Mouse (Mus musculus) ES-E14 (cell line): Measurements from ENCODE around the gene Lsm7. TPM values are rescaled to one million over a fixed set of nuclear protein-coding genes. Genes with fewer than 3 reads are reported as not detected.

ENCODE experiments used
- DNase-seq: peaks from one replicate; pipeline ENCODE4 v3.0.0-alpha.2; 2013; ENCODE audit warnings: low read depth, low spot score
- H3K27ac ChIP-seq: 2 replicates; pipeline ENCODE4 v1.5.1; 2012; ENCODE audit warnings: low read depth, mild to moderate bottlenecking, low read length, moderate library complexity, mixed read lengths; ENCODE audit not compliant: poor library complexity, insufficient read depth, severe bottlenecking
- H3K36me3 ChIP-seq: 2 replicates; pipeline ENCODE4 v1.6.1; 2012; ENCODE audit warnings: mild to moderate bottlenecking, low read length, moderate library complexity, mixed read lengths; ENCODE audit not compliant: control insufficient read depth, poor library complexity, insufficient read depth, severe bottlenecking
- H3K4me1 ChIP-seq, 2 experiments: fragments of 150-350 bp in 1 of 2; sonication (generic) in 1 of 2; 2 replicates each; pipeline ENCODE4 v1.6.1; 2012; ENCODE audit warnings: low read length in 2 of 2, mild to moderate bottlenecking in 1 of 2, mixed read lengths in 1 of 2; ENCODE audit not compliant: control insufficient read depth in 2 of 2, insufficient read depth in 2 of 2, poor library complexity in 1 of 2
- H3K4me3 ChIP-seq, 2 experiments: fragments of 150-350 bp in 1 of 2; sonication (generic) in 1 of 2; 2 replicates each; pipeline ENCODE4 v1.5.1; 2012; ENCODE audit warnings: low read length in 2 of 2, low read depth in 1 of 2, mild to moderate bottlenecking in 1 of 2, mixed read lengths in 1 of 2; ENCODE audit not compliant: insufficient read depth in 1 of 2, poor library complexity in 1 of 2, severe bottlenecking in 1 of 2
- H3K9ac ChIP-seq: 2 replicates; pipeline ENCODE4 v1.6.1; 2012; ENCODE audit warnings: low read depth, mild to moderate bottlenecking, low read length, mixed read lengths; ENCODE audit not compliant: poor library complexity, insufficient read depth, severe bottlenecking
- H3K9me3 ChIP-seq: fragments of 150-350 bp; sonication (generic); 2 replicates; pipeline ENCODE4 v1.6.1; 2012; ENCODE audit warnings: low read depth, mild to moderate bottlenecking, low read length; ENCODE audit not compliant: control insufficient read depth, insufficient read depth
- CHD2 ChIP-seq: IDR thresholded peaks from 2 replicates; pipeline ENCODE4 v1.6.1; 2014; ENCODE audit warnings: mild to moderate bottlenecking, low read depth, low read length, inconsistent platforms
- HCFC1 ChIP-seq: IDR thresholded peaks from 2 replicates; pipeline ENCODE4 v1.6.1; 2012; ENCODE audit warnings: low read length, inconsistent platforms, borderline replicate concordance; ENCODE audit not compliant: insufficient read depth
- MAFK ChIP-seq: IDR thresholded peaks from 2 replicates; pipeline ENCODE4 v1.6.1; 2014; ENCODE audit warnings: mild to moderate bottlenecking, low read depth, low read length, inconsistent platforms; ENCODE audit not compliant: insufficient read depth
- ZC3H11A ChIP-seq: IDR thresholded peaks from 2 replicates; pipeline ENCODE4 v1.6.1; 2012; ENCODE audit warnings: low read depth, mild to moderate bottlenecking, inconsistent platforms, low read length, borderline replicate concordance
- ZNF384 ChIP-seq: IDR thresholded peaks from 2 replicates; pipeline ENCODE4 v1.6.1; 2012; ENCODE audit warnings: low read depth, low read length, inconsistent platforms
- in situ Hi-C, 2 experiments: fragments of 600-800 bp; cut with MboI; formaldehyde crosslinking; loops; one replicate each; pipeline ENCODE4 v1.15.1; 2025; ENCODE audit warnings: low sequenced_read_pairs in 2 of 2, inconsistent platforms in 1 of 2; ENCODE audit not compliant: unreplicated experiment in 2 of 2
- total RNA-seq: library from RNA; depleted of rRNA; stranded (reverse); fragments of 300-350 nt; gene quantifications from 2 replicates; pipeline ENCODE4 v1.2.3, GENCODE M21; 2012

The Lsm7 gene
- total RNA-seq, 1 experiment, result 385 TPM

GRCm38 (mm10) chr10:80870993-80871392 is 16.0 kb upstream of the Lsm7 start:
- no peaks in the 10 kb centered on the region for H3K9me3 ChIP-seq
- peaks cover 9% of the 10 kb centered on the region; the same call in 1 of the 2 replicates for H3K36me3 ChIP-seq
- DNase-seq, result no peak
- no peak overlapping the region for H3K27ac ChIP-seq
- H3K9ac ChIP-seq, result no peak overlapping the region
- no peak for TF ChIP-seq HCFC1
- in situ Hi-C loops, result no loop called here
- no peak overlapping the region for H3K4me3 ChIP-seq
- H3K4me1 ChIP-seq, result peaks cover 0 to 3% of the 10 kb centered on the region in 2 experiments; a peak in 1 of 4 replicates

DNA sequence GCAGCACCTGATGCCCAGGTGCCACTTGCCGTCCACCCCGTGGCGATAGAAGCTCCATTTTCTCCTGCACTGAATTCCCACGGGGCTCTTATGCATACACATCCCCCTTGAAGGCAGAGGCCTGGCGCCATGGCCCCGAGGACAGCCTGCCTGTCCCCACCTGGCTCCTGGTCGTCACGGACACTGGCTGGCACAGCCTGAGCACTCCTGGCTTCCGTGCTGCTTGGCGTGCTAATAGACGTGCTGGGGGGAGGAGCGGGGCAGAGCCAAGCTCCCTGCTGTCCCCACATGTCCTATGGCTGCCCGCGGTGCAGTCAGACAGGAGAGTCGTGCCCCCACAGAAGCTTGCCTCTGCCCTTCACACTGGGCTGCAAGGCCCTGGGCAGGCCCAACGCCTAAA is 9.4 kb upstream of the Lsm7 start:
- Histone ChIP-seq H3K27ac (no peak overlapping the region), H3K9ac (no peak overlapping the region), H3K36me3 (peaks cover 17% of the 10 kb centered on the region; the same call in 1 of the 2 replicates), H3K9me3 (no peaks in the 10 kb centered on the region), H3K4me3 (peak overlapping the region in 1 of 2 experiments; percentile 5; a peak in 1 of 4 replicates), H3K4me1 (no peaks in the 10 kb centered on the region)
- in situ Hi-C loops, result no loop called here
- DNase-seq, result no peak
- no peak for TF ChIP-seq MAFK
- TF ChIP-seq ZNF384, result no peak
- no peak for TF ChIP-seq ZC3H11A
- TF ChIP-seq CHD2, result no peak
- TF ChIP-seq HCFC1, result no peak

- Histone ChIP-seq H3K9ac (no peak overlapping the region), H3K9me3 (no peaks in the 10 kb centered on the region), H3K36me3 (peaks cover 11% of the 10 kb centered on the region; the same call in 1 of the 2 replicates), H3K4me1 (no peaks in the 10 kb centered on the region), H3K4me3 (no peak overlapping the region), H3K27ac (no peak overlapping the region)
- TF ChIP-seq ZNF384 (no peak), CHD2 (no peak), MAFK (no peak), HCFC1 (no peak), ZC3H11A (no peak)
- in situ Hi-C loops, result no loop called here
- DNase-seq, result no peak
Measured at GRCm38 (mm10) chr10:80862305-80862704, 7.3 kb upstream of the Lsm7 start.

DNA sequence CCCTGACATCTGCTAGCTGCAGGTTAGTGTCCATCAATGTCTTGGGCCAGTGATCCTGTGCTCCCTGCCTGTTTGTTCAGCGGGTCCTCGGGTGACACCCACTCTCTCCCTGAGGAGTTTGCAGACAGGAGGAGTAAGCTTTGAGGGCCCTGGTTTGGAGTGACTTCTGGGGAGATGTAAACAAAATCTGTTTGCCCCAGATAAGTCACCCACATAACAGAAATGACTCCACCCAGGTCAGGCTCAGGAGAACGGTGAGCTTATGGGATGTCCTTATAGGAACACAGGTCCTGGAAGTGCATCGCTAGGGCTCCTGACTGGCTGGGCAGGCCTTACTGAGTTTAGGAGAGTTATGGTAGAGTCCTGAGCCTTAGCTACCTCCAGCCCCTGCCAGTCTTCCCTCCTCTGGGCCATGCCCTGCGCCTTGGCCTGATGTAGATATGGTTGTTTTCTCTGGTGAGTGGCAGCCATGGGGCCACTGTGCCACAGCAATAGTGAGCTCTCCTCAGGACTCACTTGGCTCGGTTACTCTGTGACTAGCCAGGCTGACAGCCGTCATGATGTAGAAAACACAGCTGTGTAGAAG is 3.4 kb upstream of the Lsm7 start:
- peaks cover 3 to 5% of the 10 kb centered on the region in 2 experiments; a peak in 2 of 4 replicates for H3K4me1 ChIP-seq
- no peaks in the 10 kb centered on the region for H3K9me3 ChIP-seq
- in situ Hi-C loops, result no loop called here
- H3K4me3 ChIP-seq, result no peak overlapping the region
- peaks cover 8% of the 10 kb centered on the region for H3K36me3 ChIP-seq
- DNase-seq, result no peak
- TF ChIP-seq ZNF384 (no peak), CHD2 (no peak), HCFC1 (no peak), ZC3H11A (no peak), MAFK (no peak)
- no peak overlapping the region for H3K27ac ChIP-seq
- H3K9ac ChIP-seq, result no peak overlapping the region

GRCm38 (mm10) chr10:80857848-80858247 is 2.8 kb upstream of the Lsm7 start:
- TF ChIP-seq CHD2, result no peak
- H3K27ac ChIP-seq, result no peak overlapping the region
- H3K9me3 ChIP-seq, result no peaks in the 10 kb centered on the region
- in situ Hi-C loops, result no loop called here
- peaks cover 11% of the 10 kb centered on the region for H3K36me3 ChIP-seq
- H3K4me1 ChIP-seq, result peaks cover 3 to 5% of the 10 kb centered on the region in 2 experiments; a peak in 2 of 4 replicates
- H3K9ac ChIP-seq, result no peak overlapping the region
- no peak overlapping the region for H3K4me3 ChIP-seq
- DNase-seq, result no peak
